ENCODE assay signal across 8 mouse cellular contexts in genomic region chr1:42490856-42491643, GRCm38 (mm10).
DNase-seq lines count a peak whose midpoint lies in the region; ATAC-seq lines count a peak whose summit lies in the region.

No protein-coding gene starts in this region.

- H3K36me3 ChIP-seq in heart, embryonic 12.5 days: no peaks in the 10 kb centered on the region
- no peaks in the 10 kb centered on the region for H3K36me3 ChIP-seq in forebrain, embryonic 16.5 days (ENCODE audit: control insufficient read depth, insufficient read depth)
- H3K36me3 ChIP-seq in neural tube, embryonic 13.5 days: no peaks in the 10 kb centered on the region

- no peak for DNase-seq in heart, postnatal 4 days
- DNase-seq in kidney, postnatal 36 days: peak; percentile 42 to 51
- DNase-seq in right cerebral cortex, postnatal 10 days (ENCODE audit: low spot score in 2 of 2): no peak
- no peak for DNase-seq in adrenal gland, adult 18-20 months (ENCODE audit: low spot score in 2 of 2)

- peak overlapping the region; percentile 43 for H3K4me3 ChIP-seq in heart, embryonic 12.5 days
- peak overlapping the region; percentile 41 for H3K4me3 ChIP-seq in forebrain, embryonic 16.5 days (replicated peaks; ENCODE audit: low read length)
- peak overlapping the region; percentile 37 for H3K4me3 ChIP-seq in neural tube, embryonic 13.5 days

- H3K27ac ChIP-seq in heart, embryonic 12.5 days (ENCODE audit: poor library complexity, severe bottlenecking): no peak overlapping the region
- no peak overlapping the region for H3K27ac ChIP-seq in forebrain, embryonic 16.5 days (ENCODE audit: low read length)
- H3K27ac ChIP-seq in neural tube, embryonic 13.5 days (replicated peaks): peak overlapping the region; percentile 43; the same call in 1 of the 2 replicates

- H3K9me3 ChIP-seq in heart, embryonic 12.5 days (replicated peaks): no peaks in the 10 kb centered on the region
- H3K9me3 ChIP-seq in forebrain, embryonic 16.5 days (ENCODE audit: control insufficient read depth, low read length): no peaks in the 10 kb centered on the region
- H3K9me3 ChIP-seq in neural tube, embryonic 13.5 days: no peaks in the 10 kb centered on the region

- no peak for ATAC-seq in heart, embryonic 12.5 days (ENCODE audit: insufficient number of reproducible peaks, low FRiP score)
- ATAC-seq in forebrain, embryonic 16.5 days: peak; percentile 61
- peak; percentile 72 for ATAC-seq in neural tube, embryonic 13.5 days (ENCODE audit: low read depth)
- no peak for ATAC-seq in megakaryocyte progenitor cell, adult 5-6 weeks (replicated peaks; ENCODE audit: poor library complexity)

- H3K4me2 ChIP-seq in heart, embryonic 12.5 days: peak overlapping the region; percentile 77
- peak overlapping the region; percentile 74 for H3K4me2 ChIP-seq in forebrain, embryonic 16.5 days (ENCODE audit: low read length)
- peak overlapping the region; percentile 71 for H3K4me2 ChIP-seq in neural tube, embryonic 13.5 days

- H3K9ac ChIP-seq in heart, embryonic 12.5 days: peak overlapping the region; percentile 60; the same call in 1 of the 2 replicates
- peak overlapping the region; percentile 65 for H3K9ac ChIP-seq in forebrain, embryonic 16.5 days (replicated peaks; ENCODE audit: low read depth, low read length)
- H3K9ac ChIP-seq in neural tube, embryonic 13.5 days: peak overlapping the region; percentile 75

- H3K4me1 ChIP-seq in heart, embryonic 12.5 days (replicated peaks): peaks cover 12% of the 10 kb centered on the region
- peaks cover 12% of the 10 kb centered on the region for H3K4me1 ChIP-seq in forebrain, embryonic 16.5 days (replicated peaks; ENCODE audit: control insufficient read depth, insufficient read depth, low read length)
- H3K4me1 ChIP-seq in neural tube, embryonic 13.5 days (replicated peaks): peaks cover 25% of the 10 kb centered on the region

- H3K27me3 ChIP-seq in heart, embryonic 12.5 days (replicated peaks): peaks cover 10% of the 10 kb centered on the region
- no peaks in the 10 kb centered on the region for H3K27me3 ChIP-seq in forebrain, embryonic 16.5 days (replicated peaks; ENCODE audit: control insufficient read depth, insufficient read depth, low read length)
- H3K27me3 ChIP-seq in neural tube, embryonic 13.5 days: peaks cover 13% of the 10 kb centered on the region

- WGBS in heart, embryonic 12.5 days: 30% methylated on average over 11 of the region's 11 CpGs
- 24% methylated on average over 11 of the region's 11 CpGs for WGBS in forebrain, embryonic 16.5 days
- 9% methylated on average over 11 of the region's 11 CpGs for whole genome bisulfite sequencing in neural tube, embryonic 13.5 days

Comparison
In these comparisons a context has a peak if more than half of its experiments do, and no peak if none do; other contexts are left out.
1. ATAC-seq: peak in forebrain, embryonic 16.5 days (single experiment) and neural tube, embryonic 13.5 days (single experiment); none in heart, embryonic 12.5 days (single experiment) and megakaryocyte progenitor cell, adult 5-6 weeks (single experiment).
2. DNase-seq: peak in kidney, postnatal 36 days (2 of 2); none in heart, postnatal 4 days (single experiment), right cerebral cortex, postnatal 10 days (0 of 2) and adrenal gland, adult 18-20 months (0 of 2).
3. Peak in every context shown above with its lines, with median percentiles within 50 percentile points of each other: H3K4me2 ChIP-seq, H3K4me3 ChIP-seq and H3K9ac ChIP-seq.